Mouse (Mus musculus): Measurements from ENCODE around the gene Smg7.

- no peak for TF ChIP-seq CTCF (IDR thresholded peaks at IDR 0.05; ENCODE audit: low read depth)
- TF ChIP-seq EP300 (optimal IDR thresholded peaks at IDR 0.05), result no peak
Measured at GRCm38 (mm10) chr1:152831619-152832018, 70.8 kb downstream of the Smg7 start.

Measured in stomach, postnatal 0 days (tissue).